Mouse (Mus musculus) heart, adult 9 months (tissue): ENCODE results near the gene Ntrk2.
"Not testable (repeated sequence)": the region's sequence is repeated elsewhere in the genome, so short reads cannot be mapped to it uniquely, and the experiment has no call there.

ENCODE experiments used
- DNase-seq, 2 experiments: peaks; one replicate each; pipeline ENCODE4 v3.0.0; 2022; ENCODE audit warnings: low spot score in 2 of 2

Ntrk2 gene

DNA sequence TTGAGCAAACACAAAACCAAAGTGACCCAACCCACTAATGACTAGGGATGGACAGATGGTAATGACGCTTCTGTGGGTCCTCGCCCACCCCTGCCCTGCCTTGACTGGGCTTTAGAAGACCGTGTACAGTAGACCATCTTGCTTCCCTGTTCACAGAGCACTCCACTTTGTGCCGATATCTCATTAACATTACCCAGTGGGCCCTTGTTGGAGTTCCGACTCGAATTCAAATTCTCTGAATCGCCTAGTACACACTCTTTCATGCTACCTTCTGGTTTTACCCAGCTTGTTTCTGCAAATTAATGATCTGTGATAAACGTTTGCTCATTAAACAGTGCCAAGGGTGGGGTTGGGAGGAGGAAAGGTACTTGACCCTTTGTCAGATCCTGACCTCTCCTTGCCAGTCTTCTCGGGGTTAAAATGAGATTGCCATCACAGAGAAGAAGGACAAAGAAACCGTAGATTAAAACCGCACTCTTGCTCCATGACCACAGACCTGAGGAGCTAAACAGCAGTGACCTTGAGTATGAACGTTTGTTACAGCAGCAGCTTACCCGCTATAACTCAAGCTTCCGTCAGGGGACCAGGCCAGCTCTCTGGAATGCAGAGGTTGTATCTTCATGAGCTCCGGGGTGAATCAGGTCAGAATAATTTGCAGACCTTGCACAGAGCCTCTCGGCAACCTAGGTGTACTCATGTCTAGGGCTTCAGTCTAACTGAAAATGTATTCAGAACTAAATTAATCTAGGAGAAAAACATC, 234.0 kb downstream of the Ntrk2 start:
- DNase-seq: no peak

DNA sequence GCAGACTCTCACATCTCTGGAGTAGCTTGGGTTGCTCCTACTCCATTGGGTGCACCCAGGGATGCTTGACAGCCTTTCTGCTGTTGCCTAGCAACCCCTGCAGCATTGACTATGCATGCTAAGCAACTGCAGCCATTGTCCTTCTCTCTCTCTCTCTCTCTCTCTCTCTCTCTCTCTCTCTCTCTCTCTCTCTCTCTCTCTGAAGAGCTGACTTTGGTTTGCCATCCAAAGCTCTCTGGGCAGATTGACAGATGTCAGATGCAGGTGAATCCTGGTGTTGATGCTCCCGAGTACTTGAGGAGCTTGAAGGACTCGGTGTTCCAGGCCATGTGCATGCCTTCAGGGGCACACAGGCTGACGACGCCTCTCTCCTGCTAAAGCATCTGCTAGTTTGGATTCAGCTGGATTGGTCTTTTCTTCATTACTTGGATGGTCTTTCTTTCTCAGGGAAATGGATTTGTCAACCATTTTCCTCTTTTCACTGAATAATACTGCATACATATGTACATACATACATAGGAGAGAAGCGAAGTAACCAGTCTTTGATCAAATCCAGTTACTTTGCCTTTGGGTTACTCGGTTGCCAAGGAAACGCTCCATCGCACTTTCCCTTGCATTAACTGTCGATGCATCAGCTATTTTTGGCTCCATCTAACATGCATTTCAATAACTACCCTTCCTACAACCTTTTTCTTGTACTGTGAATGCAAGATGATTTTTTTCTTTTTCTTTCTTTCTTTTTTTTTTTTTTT, 234.8 kb downstream of the Ntrk2 start:
- no peak for DNase-seq

DNA sequence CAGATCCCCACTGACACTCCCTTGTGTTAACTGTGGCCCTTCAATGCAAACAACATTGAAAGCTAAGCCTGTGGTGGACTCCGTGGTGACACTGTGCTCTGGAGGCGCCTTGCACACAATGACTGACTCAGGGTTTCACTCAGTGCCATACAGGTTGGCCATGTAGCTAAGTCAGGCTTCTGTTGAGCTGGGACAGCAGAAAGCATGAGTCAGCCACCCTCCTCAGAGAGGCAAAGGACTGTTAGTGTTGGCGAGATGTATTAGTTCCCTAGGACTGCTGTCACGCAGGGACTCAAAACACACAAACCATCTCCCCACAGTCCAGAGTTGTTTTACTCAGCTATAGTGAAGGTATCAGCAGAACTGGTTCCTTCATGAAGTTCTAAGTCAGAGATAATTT, 245.8 kb downstream of the Ntrk2 start:
- DNase-seq: no peak

DNA sequence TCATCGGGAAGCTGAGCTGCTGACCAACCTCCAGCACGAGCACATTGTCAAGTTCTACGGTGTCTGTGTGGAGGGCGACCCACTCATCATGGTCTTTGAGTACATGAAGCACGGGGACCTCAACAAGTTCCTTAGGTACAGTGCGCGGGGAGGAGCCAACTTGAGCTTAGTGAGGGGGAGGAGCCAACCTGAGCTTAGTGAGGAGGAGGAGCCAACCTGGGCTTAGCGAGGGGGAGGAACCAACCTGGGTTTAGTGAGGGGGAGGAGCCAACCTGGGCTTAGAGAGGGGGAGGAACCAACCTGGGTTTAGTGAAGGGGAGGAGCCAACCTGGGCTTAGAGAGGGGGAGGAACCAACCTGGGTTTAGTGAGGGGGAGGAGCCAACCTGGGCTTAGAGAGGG, 248.0 kb downstream of the Ntrk2 start:
- not testable (repeated sequence) for DNase-seq

DNA sequence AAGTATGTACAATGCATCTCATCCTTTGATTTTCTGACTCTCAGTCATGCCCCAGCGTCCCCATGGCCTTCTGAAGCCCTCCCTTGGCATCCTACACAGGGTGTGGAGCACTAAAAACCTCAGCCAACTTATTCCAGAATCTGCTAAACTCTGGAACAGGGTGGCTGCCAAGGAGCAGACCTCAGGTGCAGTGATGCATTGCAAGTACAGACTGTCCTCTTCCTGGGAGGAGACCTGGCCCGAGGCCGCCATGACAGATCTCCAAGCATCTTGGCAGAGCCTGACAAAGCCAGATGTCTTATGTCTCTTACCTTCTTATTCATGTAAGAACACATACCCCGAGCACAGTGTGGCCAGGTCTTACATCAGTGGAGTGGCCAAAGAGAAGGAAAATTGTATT, 250.5 kb downstream of the Ntrk2 start:
- DNase-seq: no peak

DNA sequence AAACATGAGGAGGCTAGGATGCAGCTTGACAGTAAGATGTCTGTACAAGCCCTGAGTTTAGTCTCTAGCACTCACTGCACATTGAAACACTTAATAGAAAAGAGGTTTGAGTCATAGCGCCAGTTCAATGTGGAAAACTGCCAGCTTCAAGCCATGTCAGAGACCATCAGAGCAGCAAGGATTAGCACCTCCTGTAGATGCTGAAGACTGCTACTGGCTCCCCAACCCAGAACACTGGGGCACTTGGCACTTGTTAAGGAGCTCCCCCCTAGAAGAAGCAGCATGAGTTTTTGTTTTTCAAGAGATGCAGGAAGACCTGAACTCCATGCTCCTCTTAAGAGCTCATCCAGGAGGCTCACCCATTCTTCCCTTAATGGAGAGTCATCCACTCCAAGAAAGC, 251.5 kb downstream of the Ntrk2 start:
- DNase-seq: no peak

DNA sequence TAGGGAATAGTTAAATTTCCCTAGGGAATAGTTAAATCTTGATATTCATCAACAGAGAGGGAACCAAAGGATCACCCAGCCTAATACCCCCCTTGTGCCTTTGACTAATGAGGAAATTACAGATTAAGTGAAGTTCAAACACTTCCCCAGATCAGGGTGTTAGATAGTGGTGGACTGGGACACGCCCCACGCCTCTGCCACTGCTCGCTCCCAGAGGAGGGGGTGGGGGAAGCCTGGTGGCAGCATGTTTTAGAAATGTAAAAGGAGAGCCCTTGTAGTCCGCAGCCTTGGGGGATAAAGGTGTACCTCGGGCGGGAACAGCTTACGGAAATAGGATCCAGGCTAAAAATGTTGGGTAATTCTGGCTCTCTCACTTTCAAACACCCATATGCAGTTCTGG, 252.7 kb downstream of the Ntrk2 start:
- DNase-seq: no peak

DNA sequence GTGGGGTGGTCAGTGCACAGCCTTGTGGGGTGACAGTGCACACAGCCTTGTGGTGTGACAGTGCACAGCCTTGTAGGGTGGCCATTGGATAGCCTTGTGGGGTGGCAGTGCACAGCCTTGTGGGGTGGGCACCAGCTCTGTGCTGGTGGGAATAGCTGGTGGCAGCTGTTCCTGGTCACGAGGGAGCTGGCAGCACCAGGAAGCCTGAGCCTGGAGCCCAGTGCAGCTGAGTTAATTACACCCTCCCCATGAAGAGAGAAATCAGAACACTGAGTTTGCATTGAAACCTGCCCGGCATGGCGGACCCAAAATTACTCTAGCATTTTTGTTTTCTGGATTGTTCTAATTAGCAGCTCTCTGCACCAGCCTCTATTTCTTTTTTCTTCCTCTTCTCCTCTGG, 259.3 kb downstream of the Ntrk2 start:
- DNase-seq: no peak

DNA sequence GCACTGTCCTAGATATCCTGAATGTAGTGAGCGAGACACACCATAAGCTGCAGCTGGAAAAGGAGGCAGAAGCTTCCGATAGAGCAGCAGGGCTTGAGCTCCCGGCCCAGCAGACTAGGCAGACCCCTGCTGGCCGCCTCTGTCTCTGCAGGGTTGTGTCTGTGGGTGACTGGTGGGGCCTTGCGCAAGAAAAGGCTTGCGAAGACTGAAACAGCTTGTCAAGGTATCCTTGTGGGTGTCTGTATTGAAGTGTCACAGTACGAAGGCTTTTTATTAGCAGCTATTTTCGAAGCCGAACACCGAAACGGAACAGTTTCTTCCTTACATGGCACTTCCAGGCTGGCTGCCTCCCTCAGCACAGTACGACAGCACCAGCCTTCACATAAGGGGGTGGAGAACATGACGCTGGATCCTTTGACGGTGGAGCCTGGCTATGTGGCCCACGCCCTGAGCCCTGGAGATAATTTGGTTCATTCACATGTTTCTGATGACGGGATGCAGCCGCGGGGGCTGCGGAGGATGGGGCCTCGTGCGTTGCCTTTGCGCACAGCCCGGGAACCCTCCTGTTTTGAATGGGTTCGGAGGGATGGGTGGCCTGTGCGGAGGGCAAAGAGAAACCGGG, 267.4 kb downstream of the Ntrk2 start:
- DNase-seq: peak; percentile 42 to 60

DNA sequence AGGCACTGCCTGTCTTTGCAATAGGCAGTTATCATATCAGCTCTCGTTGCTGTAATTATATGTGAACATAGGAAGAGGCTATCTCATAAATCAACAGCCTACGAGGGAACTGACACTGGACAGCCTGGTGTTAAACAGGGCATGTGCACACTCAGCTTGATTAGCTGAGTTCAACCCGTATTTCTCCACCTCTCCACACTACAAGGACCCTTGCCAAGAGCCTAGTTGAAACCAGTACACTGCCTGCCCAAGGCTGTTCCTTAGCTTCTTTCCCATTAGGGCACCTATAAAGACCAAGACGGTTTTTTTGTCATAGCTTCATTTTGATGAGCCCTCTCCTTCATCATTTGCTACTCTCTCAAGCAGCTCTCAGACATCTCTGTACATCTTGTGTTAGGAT, 270.1 kb downstream of the Ntrk2 start:
- DNase-seq: no peak

DNA sequence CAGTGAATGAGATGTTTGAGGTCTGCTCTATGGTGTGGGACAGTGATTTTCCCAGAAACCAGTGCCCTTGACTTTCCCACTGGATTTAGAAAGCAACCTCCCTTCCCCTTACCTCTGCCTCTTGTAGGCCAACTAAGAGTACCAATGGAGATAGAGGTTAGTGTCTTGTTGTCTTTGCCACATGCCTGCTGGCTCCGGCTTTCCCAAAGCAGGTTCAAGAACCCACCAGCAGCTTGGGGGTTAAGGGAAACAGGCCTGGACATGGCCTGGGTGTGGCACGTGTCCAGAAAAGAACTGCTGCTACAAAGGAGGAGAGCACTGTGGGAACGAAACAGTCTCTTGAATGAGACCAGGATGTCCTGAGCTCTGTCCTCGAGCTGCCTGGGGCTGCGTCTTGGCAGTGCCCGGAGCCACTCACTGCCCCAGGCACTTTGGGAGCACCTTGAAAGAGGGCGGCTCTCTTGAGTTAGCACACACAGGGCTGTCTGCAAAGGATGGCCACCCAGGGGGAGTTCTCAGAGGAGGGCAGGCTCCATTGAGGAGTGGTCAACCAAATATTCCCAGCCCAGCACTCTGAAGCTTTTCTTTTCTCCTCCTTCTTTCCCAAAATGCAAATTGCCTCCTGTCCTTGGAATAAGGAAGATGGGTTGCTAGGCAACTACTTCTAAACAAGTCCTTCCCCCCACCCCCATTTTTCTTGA, 273.5 kb downstream of the Ntrk2 start:
- DNase-seq: no peak

DNA sequence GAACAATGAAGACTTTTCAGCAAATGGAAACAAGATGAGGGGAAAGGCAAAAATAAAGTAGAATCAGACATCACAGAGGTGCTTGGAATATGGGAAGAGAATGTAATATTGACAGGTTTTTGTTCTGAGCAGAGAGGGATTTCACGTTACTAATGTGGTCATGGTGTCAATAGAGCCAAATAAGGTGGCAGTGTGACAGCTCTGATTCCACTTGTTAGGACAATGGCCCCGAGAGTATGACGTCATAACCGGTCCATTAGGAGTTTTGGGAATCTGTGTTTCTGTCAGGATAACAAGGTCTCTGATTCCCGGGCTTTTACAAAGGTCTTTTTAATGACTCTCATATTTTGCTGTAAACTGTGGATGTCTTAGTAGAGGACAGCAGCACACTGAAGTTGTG, 274.1 kb downstream of the Ntrk2 start:
- no peak for DNase-seq

DNA sequence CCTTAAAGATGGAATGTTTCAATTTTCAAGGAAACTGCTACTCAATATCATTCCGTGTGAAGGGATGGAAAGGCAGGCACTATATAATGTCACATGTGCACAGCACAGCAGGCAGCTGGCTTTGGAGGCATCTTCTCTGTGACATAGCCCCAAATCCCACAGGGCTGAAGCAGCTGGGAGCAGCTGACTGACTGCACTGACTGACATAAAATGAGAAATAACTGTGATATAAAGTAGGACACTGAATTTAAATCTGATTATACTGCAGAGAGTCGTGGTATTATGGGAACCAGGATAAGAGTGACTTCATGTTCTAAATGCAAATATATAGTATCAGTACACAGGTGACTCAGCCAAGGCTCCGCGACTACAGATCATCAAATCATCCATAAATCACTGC, 282.6 kb downstream of the Ntrk2 start:
- no peak for DNase-seq

DNA sequence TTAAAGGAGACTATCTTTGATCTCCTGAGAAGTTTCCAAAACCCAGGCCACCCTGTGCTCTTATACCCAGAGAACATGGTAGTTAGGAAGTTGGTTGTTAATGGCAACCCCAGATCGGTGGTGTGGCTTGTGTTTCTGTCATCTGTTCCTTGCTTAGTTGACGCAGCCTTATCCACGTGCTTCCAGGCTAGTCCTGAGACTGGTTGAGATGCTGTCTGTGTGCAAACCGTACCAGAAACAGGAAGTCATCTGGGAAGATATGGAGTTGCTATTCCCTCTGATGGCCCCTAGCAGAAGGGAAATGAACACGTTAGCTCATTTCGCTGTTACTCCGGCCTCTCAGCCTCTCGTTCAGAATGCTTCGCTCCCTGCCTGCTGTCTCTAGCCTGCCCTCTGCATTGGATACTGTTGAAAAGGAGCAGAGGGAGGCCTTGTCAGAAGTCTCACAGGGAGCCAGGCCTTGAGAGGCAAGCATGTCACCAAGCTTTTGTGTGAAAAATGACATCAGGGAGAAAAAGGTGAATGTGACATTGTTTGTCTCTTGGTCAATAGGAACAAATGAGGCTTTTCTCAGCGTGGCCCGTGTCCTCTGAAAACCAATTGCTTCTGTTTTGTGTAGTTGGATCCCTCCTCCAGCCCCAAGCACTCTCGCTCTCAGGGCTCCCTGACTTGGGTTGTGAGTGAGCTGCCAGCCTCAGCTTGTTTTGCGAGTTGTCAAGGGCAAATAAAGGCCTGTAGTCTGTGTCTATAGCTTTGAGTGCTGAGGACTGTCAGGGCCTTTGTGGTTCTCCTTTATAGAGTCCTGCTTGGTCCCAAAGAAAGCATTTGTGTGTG, 285.0 kb downstream of the Ntrk2 start:
- DNase-seq: no peak

DNA sequence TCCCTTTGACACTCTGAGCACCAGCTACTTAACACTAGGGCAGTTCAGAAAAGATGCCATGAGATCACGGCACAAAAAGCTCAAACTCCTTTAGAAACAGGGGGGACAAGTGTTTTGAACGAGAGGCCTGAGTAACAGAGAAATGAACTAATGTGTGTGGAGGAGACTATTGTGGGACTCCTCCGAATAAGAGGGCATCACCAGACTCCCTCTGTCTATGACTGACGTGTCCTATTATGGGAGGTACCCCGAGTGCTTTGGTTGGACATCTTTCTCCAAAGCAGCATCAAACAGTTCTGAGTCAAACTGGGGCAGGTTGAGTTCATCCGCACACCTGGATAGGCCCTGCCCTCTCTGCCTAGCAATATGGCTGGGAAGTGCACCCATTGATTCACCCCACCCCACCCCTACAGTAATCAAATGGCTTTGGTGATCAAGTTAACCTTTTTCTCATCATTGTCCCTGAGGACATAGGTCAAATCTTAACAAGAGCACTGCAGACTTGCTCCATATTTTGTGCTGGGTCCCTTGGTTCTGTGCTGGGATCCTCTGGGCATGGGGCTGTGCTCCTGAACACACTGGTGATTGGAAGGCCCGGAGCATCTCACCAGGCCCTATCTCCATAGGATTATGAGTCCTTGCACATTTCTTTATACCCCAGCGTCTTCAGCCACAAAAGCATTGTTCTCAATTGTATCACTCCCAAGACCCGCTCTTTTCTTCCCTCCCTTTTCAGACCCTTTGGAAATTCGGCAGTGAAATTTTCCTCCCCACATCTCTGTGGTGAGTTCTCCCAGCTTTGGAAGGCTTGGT, 285.9 kb downstream of the Ntrk2 start:
- DNase-seq: no peak

DNA sequence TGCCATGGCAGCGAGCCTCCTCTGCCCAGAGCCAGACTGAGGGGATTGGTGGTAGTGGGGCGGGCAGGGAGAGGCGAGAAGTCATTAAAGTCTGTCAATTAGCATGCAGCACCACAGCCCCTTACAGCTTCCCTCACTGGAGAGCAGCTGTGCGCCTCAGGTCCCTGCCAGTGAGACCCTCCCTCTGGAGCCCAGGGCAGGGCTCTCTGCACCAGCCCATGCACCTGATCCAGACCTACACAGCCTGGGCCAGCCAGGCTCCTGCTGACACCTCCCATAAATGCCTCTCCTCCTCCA, 286.4 kb downstream of the Ntrk2 start:
- DNase-seq: no peak

DNA sequence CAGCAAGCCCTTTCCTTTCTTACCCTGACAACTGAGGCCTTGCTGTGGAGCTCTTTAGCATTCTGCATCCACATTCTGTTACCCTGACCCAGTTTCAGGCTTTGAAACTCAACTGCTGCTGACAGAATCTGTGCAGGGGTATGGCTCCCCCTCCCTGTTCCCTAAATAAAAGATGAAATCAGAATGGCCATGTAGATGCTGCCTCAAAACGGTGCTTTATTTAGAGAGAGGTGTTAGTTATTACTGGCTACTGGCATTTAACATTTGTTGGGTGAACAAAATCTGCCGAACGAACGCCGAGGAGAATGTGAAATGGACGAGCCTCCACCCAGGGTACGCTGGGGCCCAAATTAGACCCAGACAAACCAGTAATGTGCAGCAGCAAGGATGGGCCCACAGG, 288.4 kb downstream of the Ntrk2 start:
- DNase-seq: no peak

DNA sequence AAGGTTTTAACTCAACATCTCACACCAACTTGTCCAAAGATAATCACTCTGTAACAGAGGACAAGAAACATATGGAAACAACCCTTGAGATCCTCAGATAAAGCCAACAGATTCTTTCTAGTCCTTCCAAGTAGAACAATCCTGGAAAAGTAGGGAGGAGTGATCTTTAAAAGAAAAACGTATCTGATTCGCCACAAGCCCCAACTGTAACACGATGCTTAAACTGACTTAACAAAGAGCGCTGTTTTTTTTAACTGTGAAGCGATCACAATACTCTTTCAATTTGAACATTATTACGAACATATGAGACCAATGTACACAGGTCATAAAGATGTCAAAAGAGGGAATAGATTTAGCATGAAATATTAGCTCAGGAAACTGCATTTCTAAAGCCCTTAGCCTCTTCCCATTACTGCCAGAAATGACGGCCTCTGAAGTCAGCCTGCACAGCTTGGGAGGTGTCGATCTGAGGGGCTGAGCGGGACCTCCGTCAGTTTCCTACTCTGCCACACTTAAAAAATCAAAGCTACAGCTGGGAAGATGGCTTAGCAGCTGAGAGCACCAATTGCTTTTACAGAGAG, 289.5 kb downstream of the Ntrk2 start:
- DNase-seq: no peak

DNA sequence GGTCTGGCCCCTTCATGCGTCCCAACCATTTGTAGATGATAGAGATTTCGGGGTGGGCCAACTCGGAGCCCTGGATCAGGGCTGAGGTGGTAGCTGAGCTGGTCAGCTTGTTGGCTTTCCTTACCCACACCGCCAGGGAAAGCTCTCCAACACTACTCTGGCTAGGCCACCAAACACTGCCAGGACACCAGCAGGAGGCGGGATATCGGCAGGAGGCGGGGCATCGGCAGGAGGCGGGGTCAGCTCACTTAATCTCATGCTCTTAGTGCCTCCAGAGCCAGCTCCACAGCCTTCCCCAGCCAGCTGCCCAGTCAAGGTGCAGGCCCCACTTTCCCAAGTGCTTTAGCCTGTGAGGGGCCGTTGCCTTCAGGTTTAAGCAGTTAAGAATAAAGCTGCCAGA, 293.7 kb downstream of the Ntrk2 start:
- no peak for DNase-seq

DNA sequence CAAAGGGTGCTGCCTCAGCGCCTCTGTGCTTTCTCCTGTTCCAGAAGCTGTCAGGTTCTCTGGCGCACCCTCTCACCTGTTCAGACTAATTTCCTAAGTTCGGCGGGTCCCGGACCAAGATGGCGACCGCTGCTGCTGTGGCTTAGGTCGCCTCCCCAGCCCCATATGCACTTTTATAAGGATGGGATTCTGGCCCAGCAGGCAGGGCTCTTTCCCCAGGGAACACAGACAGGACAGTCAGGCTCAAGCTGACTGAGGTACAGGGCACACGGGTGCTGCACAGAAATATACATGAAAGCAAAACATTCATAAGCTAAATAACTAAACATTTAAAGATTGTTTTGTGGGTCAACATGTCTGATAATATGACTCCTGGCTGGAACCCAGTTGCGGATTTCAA, 301.4 kb downstream of the Ntrk2 start:
- DNase-seq: not testable (repeated sequence)

DNA sequence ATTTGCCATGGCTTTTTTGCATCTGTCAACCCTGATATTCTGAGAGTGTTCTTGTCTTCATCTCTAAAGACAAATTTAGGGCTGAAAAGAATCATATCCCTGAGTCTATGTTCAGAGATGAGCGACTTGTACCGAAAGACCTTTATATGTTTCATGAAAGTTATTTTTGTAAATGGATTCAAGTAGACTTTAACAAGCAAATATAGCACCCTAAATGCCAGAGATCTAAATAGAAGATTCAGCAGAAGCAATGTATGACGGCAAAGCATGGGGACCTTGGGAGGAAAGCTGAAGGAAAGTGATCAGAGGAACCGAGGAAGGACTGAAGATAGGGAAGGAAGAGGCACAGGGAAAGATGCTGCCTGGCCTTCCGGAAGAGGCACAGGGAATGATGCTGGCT, 303.7 kb downstream of the Ntrk2 start:
- DNase-seq: no peak
